Mouse (Mus musculus) intestine, postnatal 0 days (tissue): ENCODE results near the gene Casc3. TPM values are rescaled to one million over a fixed set of nuclear protein-coding genes. Genes with fewer than 3 reads are reported as not detected.
A peak's percentile ranks its signal among the peaks of the same experiment; 100 is the strongest.

Experiments
- ATAC-seq: fragments of 200-750 bp; cut with Nextera tagmentation; 2 replicates; pipeline ENCODE4 v1.8.0; 2017; ENCODE audit warnings: mild to moderate bottlenecking, moderate TSS enrichment, moderate library complexity
- H3K27ac ChIP-seq: fragments of 300-500 bp; sonication (generic); 2 replicates; pipeline ENCODE4 v1.5.1; 2014; ENCODE audit warnings: mild to moderate bottlenecking, low read depth, low read length, moderate library complexity
- H3K27me3 ChIP-seq: fragments of 300-500 bp; sonication (generic); replicated peaks from 2 replicates; pipeline ENCODE4 v1.6.1; 2014; ENCODE audit warnings: low read length, mixed read lengths; ENCODE audit not compliant: control insufficient read depth, insufficient read depth
- H3K36me3 ChIP-seq: fragments of 300-500 bp; sonication (generic); 2 replicates; pipeline ENCODE4 v1.6.1; 2014; ENCODE audit warnings: mild to moderate bottlenecking, moderate library complexity; ENCODE audit not compliant: control insufficient read depth, insufficient read depth
- H3K4me1 ChIP-seq: fragments of 300-500 bp; sonication (generic); replicated peaks from 2 replicates; pipeline ENCODE4 v1.6.1; 2014; ENCODE audit warnings: antibody characterized with exemption, low read length, mixed read lengths; ENCODE audit not compliant: control insufficient read depth, insufficient read depth
- H3K4me2 ChIP-seq: fragments of 300-500 bp; sonication (generic); replicated peaks from 2 replicates; pipeline ENCODE4 v1.6.1; 2014; ENCODE audit warnings: low read depth, mild to moderate bottlenecking, moderate library complexity
- H3K4me3 ChIP-seq: fragments of 300-500 bp; sonication (generic); 2 replicates; pipeline ENCODE4 v1.5.1; 2014; ENCODE audit warnings: low read depth, low read length
- H3K9ac ChIP-seq: fragments of 300-500 bp; sonication (generic); 2 replicates; pipeline ENCODE4 v1.6.1; 2014; ENCODE audit warnings: mild to moderate bottlenecking, low read depth, low read length
- H3K9me3 ChIP-seq: fragments of 300-500 bp; sonication (generic); 2 replicates; pipeline ENCODE4 v1.6.1; 2016; ENCODE audit warnings: mixed run types; ENCODE audit not compliant: control insufficient read depth
- CTCF ChIP-seq: sonication (generic); IDR thresholded peaks from 2 replicates; pipeline ENCODE4 v1.5.1; 2016; ENCODE audit warnings: low read depth, mild to moderate bottlenecking, control low read depth, antibody characterized with exemption, moderate library complexity
- WGBS: fragments of 180-500 bp; shearing (Covaris S2); extraction: QIAGEN DNeasy Blood & Tissue Kit; methylation state at CpG from one replicate; pipeline ENCODE4 v1.1.7; 2014; 5-methylcytosine and 5-hydroxymethylcytosine counted together
- polyA plus RNA-seq: library from polyadenylated mRNA; unstranded; fragments of >200 nt; fragmentation: Nextera tagmentation; extraction: Ambion mirVana; gene quantifications from 2 replicates; pipeline ENCODE4 v1.2.1, GENCODE M21; 2015

Casc3 gene
- polyA plus RNA-seq, 1 experiment from 2014 or later, result 10.8 TPM

DNA sequence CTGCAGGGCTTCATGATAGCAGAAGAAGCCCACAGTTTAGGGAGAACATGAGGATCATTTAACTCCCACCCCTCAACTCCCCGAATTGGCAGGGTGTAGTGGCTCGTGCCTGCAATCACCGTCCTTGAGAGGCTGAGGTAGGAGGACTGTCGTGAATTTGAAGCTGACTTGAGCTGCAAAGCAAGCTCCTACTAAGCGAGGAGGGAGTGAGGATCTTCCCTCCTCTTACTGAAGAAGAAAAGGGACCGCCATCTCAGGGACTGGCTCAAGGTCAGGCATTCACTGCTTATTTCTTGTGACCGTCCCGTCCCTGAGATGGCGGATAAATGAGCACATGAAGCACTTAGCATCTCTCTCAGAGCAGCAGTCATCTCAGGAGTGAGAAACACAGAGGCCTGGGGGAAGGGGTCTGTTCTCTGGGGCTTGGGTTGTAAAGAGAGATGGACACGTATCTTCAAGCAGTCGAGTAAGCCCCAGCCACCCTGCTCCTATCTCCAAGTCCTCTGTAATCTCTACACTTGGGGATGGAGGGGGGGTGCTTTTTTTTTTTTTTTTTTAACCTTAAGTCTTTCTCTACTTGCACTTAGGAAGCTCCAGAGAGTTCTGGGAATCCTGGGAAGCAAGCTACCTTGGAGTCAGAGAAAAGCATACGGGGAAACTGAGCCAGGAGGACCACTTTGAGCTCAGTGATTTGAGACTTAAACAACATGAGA lies 28.5 kb upstream of the Casc3 start:
- H3K27me3 ChIP-seq, result no peaks in the 10 kb centered on the region
- peak overlapping the region; percentile 88 for H3K27ac ChIP-seq
- 0 out of 2 replicates have a peak overlapping the region, but pooled peaks have one; percentile 34 for H3K9ac ChIP-seq
- no peak overlapping the region for H3K4me3 ChIP-seq
- H3K4me2 ChIP-seq, result peak overlapping the region; percentile 80
- WGBS, result 42% methylated on average over 12 of the region's 12 CpGs
- ATAC-seq, result no peak
- H3K9me3 ChIP-seq, result no peaks in the 10 kb centered on the region
- no peaks in the 10 kb centered on the region for H3K36me3 ChIP-seq
- peaks cover 36% of the 10 kb centered on the region for H3K4me1 ChIP-seq
- no peak for TF ChIP-seq CTCF

DNA sequence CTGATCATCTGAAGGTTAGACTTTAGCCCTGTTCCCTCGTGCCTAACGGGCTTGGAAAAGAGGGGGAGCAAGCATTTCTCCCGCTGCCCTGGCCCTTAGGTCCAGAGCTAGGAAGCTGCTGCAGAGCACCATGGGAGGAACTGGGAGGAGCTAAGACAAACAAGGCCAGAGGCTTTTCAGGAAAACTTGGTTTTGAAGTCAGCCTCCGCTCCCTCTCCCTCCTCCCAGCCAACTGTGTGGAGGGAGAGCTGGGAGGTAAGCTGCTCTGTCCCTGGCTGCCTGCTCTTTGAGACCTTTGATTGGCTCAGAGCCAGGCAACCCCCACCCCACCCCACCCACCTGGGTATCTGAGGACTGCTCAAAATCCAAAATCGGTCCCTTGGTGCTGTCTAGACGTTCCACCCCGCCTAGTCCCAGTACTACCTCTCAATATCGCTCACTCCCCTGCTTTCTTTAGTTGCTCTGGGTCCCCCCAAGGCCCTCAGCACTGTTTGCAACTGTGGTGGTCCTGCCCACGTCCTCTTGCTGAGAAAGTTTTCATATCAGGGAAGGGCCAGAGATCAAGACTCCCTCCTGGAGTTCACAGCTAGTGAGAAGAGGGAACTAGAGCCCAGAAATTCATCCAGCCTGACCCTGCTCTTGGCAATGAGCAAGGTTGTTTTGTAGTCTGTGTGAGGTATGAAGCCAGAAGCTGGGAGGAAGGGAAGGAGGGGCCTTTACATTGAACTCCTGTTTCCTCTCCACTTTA lies 27.7 kb upstream of the Casc3 start:
- H3K4me1 ChIP-seq, result peaks cover 37% of the 10 kb centered on the region
- no peaks in the 10 kb centered on the region for H3K27me3 ChIP-seq
- no peak overlapping the region for H3K4me3 ChIP-seq
- H3K9ac ChIP-seq, result peak overlapping the region; percentile 26; the same call in 1 of the 2 replicates
- no peaks in the 10 kb centered on the region for H3K36me3 ChIP-seq
- peak overlapping the region; percentile 80; the same call in 1 of the 2 replicates for H3K4me2 ChIP-seq
- no peak for TF ChIP-seq CTCF
- ATAC-seq, result no peak
- H3K9me3 ChIP-seq, result no peaks in the 10 kb centered on the region
- peak overlapping the region; percentile 82 for H3K27ac ChIP-seq
- 14% methylated on average over 9 of the region's 9 CpGs for WGBS

DNA sequence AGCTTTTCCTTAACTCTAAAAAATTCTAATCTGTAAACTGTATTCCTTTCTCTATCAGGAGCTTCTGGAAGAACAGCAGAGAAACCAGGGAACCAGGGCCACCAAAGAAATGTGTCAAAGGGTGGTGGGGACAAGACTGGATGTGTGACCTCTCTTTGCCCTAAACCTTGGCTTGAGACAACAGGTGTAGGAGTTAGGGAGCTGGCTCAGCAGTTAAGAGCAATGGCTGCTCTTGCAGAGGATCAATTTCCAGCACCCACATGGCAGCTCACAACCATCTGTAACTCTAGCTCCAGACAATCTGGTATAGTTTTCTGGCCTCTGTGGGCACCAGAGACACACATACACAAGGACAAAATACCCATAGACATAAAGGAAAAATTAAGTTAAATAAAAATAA lies 26.8 kb upstream of the Casc3 start:
- H3K4me3 ChIP-seq, result no peak overlapping the region
- no peaks in the 10 kb centered on the region for H3K9me3 ChIP-seq
- 0 out of 2 replicates have a peak overlapping the region, but pooled peaks have one; percentile 15 for H3K27ac ChIP-seq
- H3K36me3 ChIP-seq, result no peaks in the 10 kb centered on the region
- no peak overlapping the region for H3K4me2 ChIP-seq
- ATAC-seq, result no peak
- TF ChIP-seq CTCF, result no peak
- H3K4me1 ChIP-seq, result peaks cover 39% of the 10 kb centered on the region
- H3K9ac ChIP-seq, result no peak overlapping the region
- no peaks in the 10 kb centered on the region for H3K27me3 ChIP-seq

DNA sequence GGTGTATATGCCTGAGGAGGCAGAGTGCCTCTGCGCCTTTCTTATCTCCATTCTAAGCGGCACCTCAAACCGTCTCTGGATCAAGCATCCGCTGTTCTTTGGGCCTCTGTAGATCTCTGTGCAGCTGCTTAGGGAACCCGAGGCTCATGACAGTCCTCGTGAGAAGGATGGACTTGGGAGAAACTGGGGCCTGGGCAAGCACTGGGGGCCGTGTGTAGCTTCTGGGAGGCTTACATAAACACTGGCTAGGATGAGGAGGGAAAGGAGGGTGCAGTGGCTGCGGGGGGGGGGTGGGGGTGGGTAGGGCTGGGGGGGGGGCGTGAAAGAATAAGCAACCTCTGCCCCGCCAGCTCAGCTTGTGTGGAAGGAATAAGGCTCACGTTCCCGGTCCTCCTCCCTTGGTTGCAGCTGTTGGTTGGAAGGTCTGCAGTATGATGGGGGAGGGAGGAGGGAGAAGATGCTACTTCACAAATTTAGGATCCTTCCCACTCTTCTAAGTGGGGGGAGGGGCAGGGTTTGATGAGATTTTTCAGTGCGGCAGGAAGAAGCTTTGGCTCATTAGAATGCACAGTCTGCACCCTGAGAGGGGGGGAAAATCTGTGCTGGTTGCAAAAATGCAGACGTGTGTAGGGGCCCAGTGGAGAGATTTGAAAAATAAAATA lies 22.7 kb upstream of the Casc3 start:
- ATAC-seq, result no peak
- peak overlapping the region; percentile 42 for H3K27ac ChIP-seq
- no peak overlapping the region for H3K4me2 ChIP-seq
- no peak overlapping the region for H3K4me3 ChIP-seq
- 0 out of 2 replicates have a peak overlapping the region, but pooled peaks have one; percentile 17 for H3K9ac ChIP-seq
- peaks cover 24% of the 10 kb centered on the region for H3K4me1 ChIP-seq
- TF ChIP-seq CTCF, result no peak
- H3K9me3 ChIP-seq, result no peaks in the 10 kb centered on the region
- 39% methylated on average over 13 of the region's 14 CpGs for WGBS
- no peaks in the 10 kb centered on the region for H3K36me3 ChIP-seq
- H3K27me3 ChIP-seq, result no peaks in the 10 kb centered on the region

DNA sequence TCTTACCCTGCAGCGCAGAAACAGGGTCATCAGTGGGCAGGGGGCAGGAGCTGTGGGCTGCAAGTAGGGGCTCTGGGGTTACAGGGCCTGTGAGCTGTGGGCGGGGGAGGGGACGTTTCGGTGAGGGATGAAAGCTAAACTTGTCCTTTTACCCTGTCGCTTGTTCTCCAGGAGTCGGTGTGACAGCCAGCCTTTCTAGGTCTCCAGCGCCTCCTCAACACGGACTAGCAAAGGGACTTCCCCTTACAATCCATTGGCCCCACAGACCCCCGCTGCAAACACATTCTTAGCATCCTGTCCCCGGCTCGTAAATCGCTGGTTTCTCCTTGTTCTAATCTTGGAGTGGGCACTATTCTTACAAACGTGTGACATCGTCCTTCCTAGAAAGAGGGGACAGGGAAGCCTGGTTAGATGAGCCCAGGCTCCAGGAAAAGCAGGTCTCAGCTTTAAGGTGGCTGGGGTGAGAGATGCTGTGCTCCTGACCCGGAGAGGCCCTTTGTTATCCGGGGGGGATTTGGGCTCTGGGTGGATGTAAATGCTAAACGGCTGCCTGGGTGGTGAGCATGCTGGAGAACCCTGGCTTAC lies 22.0 kb upstream of the Casc3 start:
- H3K4me1 ChIP-seq, result peaks cover 22% of the 10 kb centered on the region
- no peak for TF ChIP-seq CTCF
- H3K9me3 ChIP-seq, result no peaks in the 10 kb centered on the region
- H3K27me3 ChIP-seq, result no peaks in the 10 kb centered on the region
- peak overlapping the region; percentile 48 for H3K9ac ChIP-seq
- H3K36me3 ChIP-seq, result no peaks in the 10 kb centered on the region
- 7% methylated on average over 17 of the region's 17 CpGs for WGBS
- peak overlapping the region; percentile 56 for H3K4me2 ChIP-seq
- H3K4me3 ChIP-seq, result peak overlapping the region; percentile 1; the same call in 1 of the 2 replicates
- ATAC-seq, result no peak
- peak overlapping the region; percentile 88 for H3K27ac ChIP-seq
